Mouse (Mus musculus): Measurements from ENCODE around the gene Klk11. TPM values are rescaled to one million over a fixed set of nuclear protein-coding genes. Genes with fewer than 3 reads are reported as not detected.

Gene Klk11
- not detected for polyA plus RNA-seq (2017; shearing (Covaris generic))

GRCm38 (mm10) chr7:43774364-43774763 lies at the start of gene Klk11:
Klk11 (plus strand) TSS chr7:43774604.

GRCm38 (mm10) chr7:43768597-43768996 lies 5.8 kb upstream of the Klk11 start, which contains the start of gene Klk12:
Klk12 (plus strand) TSS chr7:43768897.

GRCm38 (mm10) chr7:43780746-43781145 lies 6.3 kb downstream of the Klk11 start, which contains the start of gene Klk10:
Klk10 (plus strand) TSS chr7:43781035.

GRCm38 (mm10) chr7:43791591-43791990 lies 17.2 kb downstream of the Klk11 start, which contains the start of gene Klk9:
Klk9 (plus strand) TSS chr7:43791891.

DNA sequence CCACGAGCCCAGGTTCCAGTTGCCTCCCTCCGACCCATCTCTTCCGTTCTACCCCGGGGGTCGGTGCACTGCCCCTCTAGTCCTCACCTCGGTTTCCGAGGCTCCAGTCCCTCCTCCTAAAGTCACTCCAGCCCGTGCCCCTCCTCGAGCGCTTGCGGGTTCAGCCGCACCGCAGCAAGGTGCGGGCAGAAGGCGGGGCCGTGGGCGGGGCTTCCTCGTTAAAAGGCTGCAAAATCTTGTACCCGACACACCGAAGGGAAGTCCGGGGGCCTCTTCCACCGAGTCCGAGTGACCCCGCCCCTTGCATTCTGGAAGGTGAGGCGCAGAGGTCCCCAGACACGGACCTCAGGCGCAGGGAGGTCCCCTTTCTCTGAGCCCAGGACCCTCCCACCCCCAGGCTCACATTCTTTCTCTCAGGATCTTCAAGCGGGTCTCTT lies 22.9 kb downstream of the Klk11 start, which contains the start of gene Klk8:
Gene Klk8, plus strand, starts transcription at position 245 of the 437 bp plus-strand sequence.

DNA sequence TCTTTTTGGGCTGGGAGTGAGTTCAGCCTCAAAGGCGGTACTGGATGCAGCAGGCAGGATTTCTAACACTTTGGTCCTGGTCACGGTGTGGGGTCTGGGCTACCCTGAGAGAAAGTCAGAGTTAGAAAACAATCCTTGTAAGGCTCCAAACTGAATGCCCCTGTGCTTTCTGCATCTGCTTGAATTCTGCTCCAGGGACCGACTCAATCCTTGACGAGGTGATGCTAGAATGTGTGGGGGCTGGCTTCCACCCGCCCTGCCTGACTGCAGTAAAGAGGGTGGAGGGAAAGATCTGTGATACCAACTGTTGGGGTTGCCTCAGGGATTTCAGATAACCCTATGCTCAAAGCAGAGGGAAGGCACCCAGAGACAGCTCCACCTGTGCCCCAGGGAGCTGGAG lies 36.6 kb downstream of the Klk11 start, which contains the start of gene Klk7:
Gene Klk7, plus strand, starts transcription at position 301 of the 400 bp plus-strand sequence.

DNA sequence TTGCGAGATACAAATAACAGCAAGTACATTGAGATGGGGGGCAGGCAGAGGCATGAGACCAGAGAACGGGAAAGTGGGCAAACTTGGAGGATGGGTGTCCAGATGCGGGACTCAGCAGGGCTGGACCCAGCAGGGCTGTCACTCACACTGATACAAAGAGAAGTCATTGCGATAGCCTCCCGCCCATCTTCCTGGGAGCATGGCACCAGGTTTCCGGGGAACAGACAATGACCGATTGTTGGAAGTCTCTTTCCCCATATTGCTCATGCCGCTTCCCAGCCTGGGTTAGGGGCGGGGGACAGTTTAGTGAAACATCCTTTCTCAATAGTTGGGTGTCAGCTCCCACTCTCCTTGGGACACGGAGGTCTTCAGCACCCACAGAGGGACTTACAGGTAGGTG lies 49.8 kb downstream of the Klk11 start, which contains the start of gene Klk6:
Gene Klk6, plus strand, starts transcription at position 301 of the 400 bp plus-strand sequence.

Other genes starting within 250 kb of the Klk11 start
- gene Cd33, start 230.2 kb upstream of the Klk11 start, polyA plus RNA-seq (2017; shearing (Covaris generic)) = not detected
- gene Zfp658, start 212.3 kb upstream of the Klk11 start, polyA plus RNA-seq (2017; shearing (Covaris generic)) = 8.7 TPM
- 16.0 TPM for gene Zfp719, start 195.0 kb upstream of the Klk11 start, polyA plus RNA-seq (2017; shearing (Covaris generic))
- not detected for gene Zfp819, start 167.4 kb upstream of the Klk11 start, polyA plus RNA-seq (2017; shearing (Covaris generic))
- not detected for gene Ceacam18, start 139.9 kb upstream of the Klk11 start, polyA plus RNA-seq (2017; shearing (Covaris generic))
- 0.93 TPM for gene Siglece, start 114.4 kb upstream of the Klk11 start, polyA plus RNA-seq (2017; shearing (Covaris generic))
- gene Ctu1, start 102.6 kb upstream of the Klk11 start, polyA plus RNA-seq (2017; shearing (Covaris generic)) = 3.1 TPM
- gene Klk14, start 84.2 kb upstream of the Klk11 start, polyA plus RNA-seq (2017; shearing (Covaris generic)) = not detected
- gene Klk13, start 62.0 kb upstream of the Klk11 start, polyA plus RNA-seq (2017; shearing (Covaris generic)) = not detected
- not detected for gene Klk12, start 5.7 kb upstream of the Klk11 start, polyA plus RNA-seq (2017; shearing (Covaris generic))
- 0.33 TPM for gene Klk10, start 6.4 kb downstream of the Klk11 start, polyA plus RNA-seq (2017; shearing (Covaris generic))
- gene Klk9, start 17.3 kb downstream of the Klk11 start, polyA plus RNA-seq (2017; shearing (Covaris generic)) = 0.62 TPM
- 141 TPM for gene Klk8, start 23.0 kb downstream of the Klk11 start, polyA plus RNA-seq (2017; shearing (Covaris generic))
- not detected for gene Klk7, start 36.7 kb downstream of the Klk11 start, polyA plus RNA-seq (2017; shearing (Covaris generic))
- gene Klk6, start 49.9 kb downstream of the Klk11 start, polyA plus RNA-seq (2017; shearing (Covaris generic)) = not detected
- gene Klk5, start 67.4 kb downstream of the Klk11 start, polyA plus RNA-seq (2017; shearing (Covaris generic)) = not detected
- gene Klk4, start 106.6 kb downstream of the Klk11 start, polyA plus RNA-seq (2017; shearing (Covaris generic)) = not detected
- gene Klk15, start 159.1 kb downstream of the Klk11 start, polyA plus RNA-seq (2017; shearing (Covaris generic)) = not detected
- not detected for gene Klk1b8, start 176.1 kb downstream of the Klk11 start, polyA plus RNA-seq (2017; shearing (Covaris generic))
- not detected for gene Klk1b1, start 192.1 kb downstream of the Klk11 start, polyA plus RNA-seq (2017; shearing (Covaris generic))
- 1.1 TPM for gene Klk1b9, start 201.5 kb downstream of the Klk11 start, polyA plus RNA-seq (2017; shearing (Covaris generic))
- gene Klk1b11, start 221.3 kb downstream of the Klk11 start, polyA plus RNA-seq (2017; shearing (Covaris generic)) = not detected
- not detected for gene Klk1b26, start 237.6 kb downstream of the Klk11 start, polyA plus RNA-seq (2017; shearing (Covaris generic))

All from CD4-positive, CD25-positive, alpha-beta regulatory T cell, adult 9 weeks (primary cell).